Mouse (Mus musculus): Measurements from ENCODE around the gene Aars2.
A peak's percentile ranks its signal among the peaks of the same experiment; 100 is the strongest.

Aars2 gene

DNA sequence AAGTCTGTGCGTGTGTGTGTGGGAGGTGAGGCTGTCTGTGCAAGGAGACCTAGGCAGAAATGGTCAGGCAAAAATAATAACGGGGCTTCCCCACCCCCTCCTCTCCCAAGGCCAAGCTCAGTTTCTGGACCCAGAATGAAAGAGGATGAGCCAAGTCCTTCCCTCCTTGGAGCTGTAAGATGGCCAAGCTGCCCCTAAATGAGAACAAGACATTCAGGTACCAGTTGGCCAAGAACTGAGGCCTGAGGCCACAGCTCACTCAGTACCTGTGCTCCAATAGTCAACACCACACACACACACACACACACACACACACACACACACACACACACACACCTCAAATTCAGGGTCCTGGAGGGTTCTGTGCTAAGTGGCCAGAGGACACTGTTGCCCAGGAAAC is 36.1 kb downstream of the Aars2 start:
- no peak for DNase-seq (ENCODE audit: low read depth, low spot score)

DNA sequence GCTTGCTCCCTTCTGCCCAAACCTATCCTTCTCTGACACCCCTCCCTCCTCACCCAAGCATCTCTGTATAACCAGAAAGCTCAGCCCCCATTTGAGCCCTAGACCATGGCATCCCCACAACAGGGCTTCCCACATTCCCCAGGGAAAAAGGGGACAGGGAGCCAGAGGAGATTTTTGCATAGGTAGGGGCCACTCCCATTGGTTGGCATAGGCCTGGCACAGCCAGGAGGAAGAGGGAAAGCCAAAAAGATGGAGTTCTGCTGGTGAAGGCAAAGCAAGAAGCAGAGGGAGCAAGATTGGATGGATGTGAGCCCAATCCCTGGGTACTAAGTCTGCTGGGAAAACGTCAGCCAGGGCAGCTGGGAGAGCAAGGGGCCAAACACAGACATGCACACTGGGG is 36.5 kb downstream of the Aars2 start:
- no peak for DNase-seq (ENCODE audit: low read depth, low spot score)

DNA sequence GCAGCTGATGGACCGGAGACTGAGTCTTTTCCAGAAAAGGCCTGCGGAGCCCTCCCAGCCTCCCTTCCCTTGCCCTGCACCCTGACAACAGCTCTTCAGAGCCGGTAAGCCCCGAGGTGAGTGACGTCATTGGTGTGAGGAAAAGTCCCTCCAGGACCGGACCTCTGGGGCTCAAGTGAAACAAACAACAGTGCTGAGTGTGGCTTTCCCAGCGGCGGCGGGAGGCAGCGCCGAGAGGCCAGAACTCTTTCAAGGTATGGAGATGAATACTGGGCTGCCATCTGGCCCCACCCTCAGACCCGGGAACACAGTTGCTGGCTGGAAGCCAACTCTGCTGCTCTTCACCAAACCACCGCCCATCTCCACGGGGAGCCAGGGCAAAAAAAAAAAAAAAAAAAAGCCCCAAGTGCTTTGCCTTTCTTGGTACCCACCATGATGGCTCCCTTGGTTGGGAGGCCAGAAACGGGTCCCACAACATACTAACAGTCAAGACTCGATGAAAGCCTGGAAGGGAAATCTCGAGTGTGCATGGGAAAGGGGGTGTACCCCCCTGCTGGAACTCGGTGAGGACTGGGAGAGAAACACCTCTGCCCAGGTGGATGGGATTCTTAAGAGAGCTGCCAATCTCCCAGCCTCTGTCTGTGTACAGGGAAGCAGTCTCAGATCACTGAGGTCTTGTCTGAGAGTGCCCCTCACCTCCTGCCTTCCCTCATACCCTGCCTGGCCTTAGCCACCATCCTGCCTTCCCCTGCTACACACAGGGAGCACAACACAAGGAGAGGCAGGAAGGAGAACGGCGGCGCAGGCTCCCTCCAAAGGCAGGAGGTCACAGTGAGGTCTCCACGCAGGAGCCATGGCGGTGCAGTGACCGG is 37.6 kb downstream of the Aars2 start:
- peak; percentile 66 for DNase-seq (ENCODE audit: low read depth, low spot score)

DNA sequence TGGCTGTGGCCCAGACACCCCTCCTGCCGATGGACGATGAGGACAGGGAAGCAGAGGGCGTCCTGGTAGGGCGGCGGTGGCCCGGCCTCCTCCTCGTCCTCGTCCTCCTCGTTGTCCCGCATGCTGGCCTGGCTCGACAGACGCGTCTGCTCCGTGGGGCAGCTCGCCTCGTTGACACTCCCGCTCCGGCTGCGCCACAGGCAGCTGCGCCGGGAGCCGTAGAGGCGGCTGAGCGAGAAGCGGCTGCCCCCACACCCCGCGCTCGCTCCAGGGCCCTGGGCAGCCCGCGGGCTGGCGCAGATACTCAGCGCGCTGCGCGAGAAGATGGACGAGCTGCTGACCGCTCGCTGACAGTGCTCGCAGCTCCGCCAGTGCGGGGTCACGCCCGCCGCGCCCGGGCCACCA is 38.2 kb downstream of the Aars2 start:
- no peak for DNase-seq (ENCODE audit: low read depth, low spot score)

DNA sequence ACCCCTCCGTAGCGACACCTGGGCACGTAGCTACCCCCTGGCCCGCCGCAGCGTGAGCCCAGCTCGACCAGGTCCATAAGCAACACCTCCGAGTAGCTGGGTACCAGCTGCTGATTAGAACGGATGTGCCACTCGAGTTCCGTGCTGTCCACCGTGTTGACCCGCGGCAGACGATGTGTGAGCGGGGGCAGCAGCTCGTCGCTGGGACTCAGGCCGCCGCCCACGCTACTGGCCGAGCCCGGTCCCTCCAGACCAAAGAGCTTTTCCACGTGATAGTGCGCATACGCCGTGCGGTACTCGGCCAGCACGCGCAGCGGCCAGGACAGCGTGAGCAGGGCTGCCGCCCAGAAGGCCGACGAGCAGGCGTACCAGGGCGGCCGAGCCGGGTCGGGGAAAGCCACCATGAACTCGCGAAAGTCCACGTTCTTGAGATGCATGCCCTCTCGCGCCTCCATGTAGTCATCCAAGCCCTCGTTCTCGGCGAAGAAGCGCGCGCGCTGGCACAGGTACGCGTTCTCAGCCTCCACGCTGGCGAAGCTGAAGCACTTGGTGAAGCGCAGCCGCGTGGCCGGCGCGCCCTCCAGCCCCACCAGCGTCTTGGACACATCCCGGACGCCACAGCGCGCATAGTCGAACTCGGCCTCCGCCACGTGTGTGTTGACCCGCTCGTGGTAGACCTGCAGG is 38.8 kb downstream of the Aars2 start:
- no peak for DNase-seq (ENCODE audit: low read depth, low spot score)

DNA sequence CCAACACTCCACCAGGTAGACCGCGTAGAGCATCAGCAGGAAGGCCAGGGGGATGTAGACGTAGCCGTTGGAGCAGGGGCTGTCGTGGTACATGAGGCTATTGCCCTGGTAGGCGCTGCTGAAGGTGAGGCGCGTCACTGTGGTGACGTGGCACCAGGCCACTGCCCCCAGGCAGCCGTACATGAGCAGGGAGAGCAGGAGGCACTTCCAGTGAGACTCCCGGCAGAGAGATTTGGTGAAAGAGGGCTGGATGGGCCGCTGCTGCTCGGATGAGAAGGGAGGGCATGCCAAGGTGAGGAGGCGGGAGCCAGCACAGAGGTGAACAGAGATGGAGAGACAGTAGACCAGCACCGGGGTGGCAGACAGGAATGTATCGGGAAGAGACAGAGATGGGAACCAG is 40.3 kb downstream of the Aars2 start:
- DNase-seq (ENCODE audit: low read depth, low spot score): peak; percentile 74

DNA sequence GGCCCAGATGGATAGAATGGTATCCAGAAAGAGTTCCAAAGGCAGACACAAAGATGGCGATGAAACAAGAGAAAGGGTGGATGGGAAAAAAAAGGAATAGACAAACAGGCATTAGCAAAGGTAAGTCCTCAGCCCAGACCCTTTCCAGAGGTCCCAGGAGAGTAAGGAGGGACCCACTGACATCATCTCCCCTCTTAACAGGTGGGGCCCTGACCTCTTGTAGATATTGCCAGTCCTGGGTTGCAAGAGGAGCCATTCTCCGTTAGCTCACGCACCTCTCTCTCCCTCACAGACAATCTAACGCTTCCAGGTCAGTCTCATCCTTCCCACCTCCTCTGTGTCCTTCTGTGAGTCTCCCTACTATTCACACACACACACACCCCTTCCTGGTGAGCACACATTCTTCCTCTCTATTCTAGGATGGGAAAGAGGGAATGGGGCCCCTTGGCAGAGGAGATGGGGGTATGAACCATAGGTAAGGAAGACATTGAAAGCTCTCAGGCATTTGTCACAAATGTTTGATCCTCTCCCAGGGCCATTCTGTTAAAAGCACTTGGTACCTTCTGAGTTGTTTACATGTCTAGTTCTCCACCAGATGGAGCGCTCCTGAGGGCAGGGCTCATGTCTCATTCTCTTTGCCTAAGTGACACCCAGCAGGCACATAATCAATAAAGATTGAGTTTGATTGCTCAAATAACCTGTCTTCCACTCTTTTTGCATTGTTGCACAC is 41.0 kb downstream of the Aars2 start:
- DNase-seq (ENCODE audit: low read depth, low spot score): peak; percentile 85

DNA sequence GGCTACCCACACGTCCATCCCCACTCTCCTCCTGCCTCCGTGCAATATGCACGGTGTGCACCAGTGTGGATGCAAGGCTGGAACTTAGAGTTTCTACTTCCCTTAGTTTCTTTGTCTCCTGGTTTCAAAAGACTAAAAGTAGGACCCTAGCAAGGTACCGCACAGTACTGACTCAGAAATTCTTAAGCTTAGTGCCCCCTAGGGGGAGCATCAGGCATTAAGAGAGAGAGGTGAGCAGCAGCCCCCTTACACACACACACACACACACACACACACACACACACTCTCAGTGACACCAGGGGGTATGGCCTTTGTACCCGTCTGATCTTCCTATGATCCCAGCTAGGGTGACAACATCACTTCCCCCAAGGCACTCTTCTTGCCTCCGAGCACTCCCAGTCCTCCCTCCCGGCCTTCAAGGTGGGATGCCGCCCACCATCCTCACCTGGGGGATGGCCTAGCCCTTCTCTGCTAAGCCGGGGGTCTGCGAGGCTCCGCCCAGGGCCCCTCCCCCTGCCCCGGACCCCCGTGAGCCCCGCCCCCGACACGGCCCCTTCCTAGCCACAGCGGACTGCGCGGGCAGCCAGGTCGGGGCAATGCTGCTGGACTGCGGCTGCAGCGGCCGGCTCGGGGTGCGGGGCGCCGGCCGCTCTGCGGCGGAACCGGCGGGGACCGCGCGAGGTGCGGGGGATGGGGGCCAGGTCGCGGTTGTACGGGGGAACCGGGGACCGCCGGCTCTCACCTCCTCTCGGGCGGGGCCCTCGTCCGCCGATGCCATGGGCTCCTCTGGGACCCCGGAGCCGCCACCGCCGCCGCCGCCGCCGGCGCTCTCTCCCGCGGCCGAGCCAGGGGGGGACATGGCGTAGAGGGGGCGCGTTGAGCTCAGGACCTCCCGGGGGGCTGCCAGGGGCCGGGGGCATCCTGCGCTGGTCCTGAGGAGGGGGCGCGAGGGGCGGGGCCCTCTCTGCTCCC is 42.2 kb downstream of the Aars2 start:
- peak; percentile 93 for DNase-seq (ENCODE audit: low read depth, low spot score)

DNA sequence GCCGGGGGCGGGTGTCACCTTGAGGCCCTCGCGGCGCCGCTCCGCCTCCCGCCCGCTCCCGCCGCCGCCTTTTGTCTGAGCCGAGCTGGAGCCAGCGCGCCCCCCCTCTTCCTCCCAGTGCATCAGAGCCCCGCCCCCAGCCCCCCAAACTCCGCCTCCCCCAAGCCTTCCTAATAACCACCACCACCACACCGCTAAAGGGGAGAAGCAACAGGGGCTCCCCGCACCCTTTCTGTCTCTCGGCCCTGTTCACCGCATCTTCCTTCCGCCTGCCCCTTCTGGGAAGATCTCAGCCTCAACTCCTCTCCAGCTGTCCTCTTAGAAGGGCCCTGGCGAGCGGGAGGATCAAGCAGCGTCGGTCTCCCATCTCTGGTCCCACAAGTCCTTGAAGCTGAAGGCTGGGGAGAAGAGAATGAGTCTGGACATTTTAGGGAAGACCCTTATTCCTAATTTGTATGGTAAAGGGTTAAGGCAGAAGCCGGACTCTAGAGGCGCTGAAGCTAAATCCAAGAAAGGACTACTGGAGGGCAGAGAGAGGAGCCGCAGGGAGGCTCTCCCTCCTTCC is 43.1 kb downstream of the Aars2 start, which contains the start of gene Tmem151b:
Tmem151b (minus strand) TSS at position 61 of the 565 bp plus-strand sequence.
- peak; percentile 88 for DNase-seq (ENCODE audit: low read depth, low spot score)

DNA sequence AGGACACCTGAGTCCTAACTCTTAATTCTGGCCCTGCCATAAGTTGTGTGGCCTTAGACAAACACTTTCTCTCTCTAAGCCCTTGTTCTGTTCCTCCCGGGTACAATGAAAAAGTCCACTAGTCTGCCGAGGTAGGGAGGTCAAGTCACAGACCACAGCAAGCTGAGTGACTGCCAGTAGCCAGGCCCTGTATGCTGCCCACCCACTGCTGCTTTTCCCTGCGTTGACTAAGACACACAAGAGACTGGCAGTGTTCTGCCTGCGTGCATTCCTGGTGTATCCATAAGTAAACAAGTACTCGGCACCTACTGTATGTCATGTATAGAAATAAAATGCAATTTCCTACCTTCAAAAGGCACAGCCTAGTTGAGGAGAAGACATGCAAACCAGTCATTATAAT is 43.6 kb downstream of the Aars2 start:
- DNase-seq (ENCODE audit: low read depth, low spot score): peak; percentile 33

DNA sequence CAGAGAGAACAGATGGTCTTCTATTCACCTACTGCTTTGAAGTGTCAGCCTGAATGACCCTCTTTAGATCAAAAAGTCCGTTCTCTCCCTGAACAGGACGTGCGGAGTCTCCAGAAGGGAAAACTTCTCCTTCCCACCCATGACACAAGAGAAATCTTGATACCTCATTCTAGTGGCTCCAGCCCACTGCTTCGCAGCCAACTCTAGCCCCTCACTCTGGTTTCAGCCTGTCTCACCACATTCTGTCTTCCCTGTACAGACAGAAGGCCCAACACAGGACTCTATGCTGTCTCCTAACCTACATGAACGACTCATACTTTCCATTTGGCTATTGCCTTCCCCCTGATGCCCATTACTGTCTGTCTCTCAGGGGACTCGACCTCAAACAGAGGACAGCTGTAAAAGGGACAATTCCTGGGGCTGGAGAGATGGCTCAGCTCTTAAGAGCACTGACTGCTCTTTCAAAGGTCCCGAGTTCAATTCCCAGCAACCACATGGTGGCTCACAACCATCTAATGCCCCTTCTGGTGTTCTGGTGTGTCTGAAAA is 44.7 kb downstream of the Aars2 start:
- no peak for DNase-seq (ENCODE audit: low read depth, low spot score)

DNA sequence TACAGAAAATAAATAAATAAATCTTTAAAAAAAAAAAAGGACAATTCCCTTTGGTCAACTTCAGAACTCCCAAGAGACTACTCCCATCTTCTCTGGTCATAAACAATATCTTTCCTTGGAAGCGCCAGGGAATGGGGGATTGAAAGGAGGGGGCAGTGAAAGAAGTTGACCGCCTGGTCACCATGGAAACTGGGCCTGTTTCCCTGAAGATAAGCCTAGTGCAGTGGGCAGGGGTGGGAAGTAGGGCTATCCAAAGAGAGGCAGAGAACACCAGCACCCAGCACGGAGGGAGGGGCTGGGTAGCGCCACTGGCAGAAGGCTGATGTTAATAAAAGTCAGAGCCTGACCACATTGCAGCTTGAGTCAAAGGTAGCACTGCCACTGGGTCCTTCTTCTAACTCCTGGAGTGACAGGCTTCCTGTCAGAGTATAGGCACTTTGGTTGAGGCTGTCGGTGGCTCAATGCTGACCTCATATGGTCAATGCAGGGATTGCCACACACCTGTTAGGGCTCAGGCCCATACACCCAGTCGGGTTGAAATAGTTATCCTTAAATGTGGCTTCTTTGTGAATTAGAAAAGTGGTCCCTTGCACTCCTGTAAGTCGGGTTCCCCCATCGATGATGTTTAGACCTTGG is 45.3 kb downstream of the Aars2 start:
- peak; percentile 89 for DNase-seq (ENCODE audit: low read depth, low spot score)

DNA sequence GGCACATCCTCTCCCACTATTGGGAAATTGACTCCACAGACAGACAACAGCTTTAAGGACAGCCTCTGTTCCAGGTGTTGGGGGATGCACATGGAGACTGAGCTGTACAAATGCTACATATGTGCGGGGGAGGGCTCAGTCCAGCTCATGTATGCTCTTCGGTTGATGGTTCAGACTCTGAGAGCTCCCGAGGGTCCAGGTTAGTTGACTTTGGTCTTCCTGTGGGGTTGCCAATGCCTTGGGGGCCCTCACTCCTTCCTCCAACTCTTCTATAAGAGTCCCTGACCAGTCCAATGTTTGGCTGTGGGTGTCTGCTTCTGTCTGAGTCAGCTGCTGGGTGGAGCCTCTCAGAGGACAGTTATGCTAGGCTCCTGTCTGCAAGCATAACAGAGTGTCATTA is 46.4 kb downstream of the Aars2 start:
- no peak for DNase-seq (ENCODE audit: low read depth, low spot score)

DNA sequence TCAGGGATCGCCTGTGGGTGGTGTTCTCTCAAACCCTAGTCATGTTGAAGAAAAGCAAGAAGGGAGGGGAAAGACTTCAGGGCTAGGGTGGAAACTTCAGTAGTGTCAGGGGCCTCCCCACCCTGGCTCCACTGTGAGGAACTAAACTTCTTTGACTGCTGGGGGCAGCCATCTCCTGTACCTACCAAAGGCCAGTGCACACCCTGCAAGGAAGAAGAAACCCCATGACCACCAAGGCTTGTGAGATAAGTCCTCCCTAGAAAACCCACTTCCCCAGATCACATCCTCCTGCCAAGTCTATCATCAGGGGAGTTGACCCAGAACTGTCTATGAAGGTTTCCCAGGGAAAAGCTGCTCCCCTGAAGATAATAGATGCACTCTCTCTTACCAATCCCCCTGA is 47.8 kb downstream of the Aars2 start:
- no peak for DNase-seq (ENCODE audit: low read depth, low spot score)

DNA sequence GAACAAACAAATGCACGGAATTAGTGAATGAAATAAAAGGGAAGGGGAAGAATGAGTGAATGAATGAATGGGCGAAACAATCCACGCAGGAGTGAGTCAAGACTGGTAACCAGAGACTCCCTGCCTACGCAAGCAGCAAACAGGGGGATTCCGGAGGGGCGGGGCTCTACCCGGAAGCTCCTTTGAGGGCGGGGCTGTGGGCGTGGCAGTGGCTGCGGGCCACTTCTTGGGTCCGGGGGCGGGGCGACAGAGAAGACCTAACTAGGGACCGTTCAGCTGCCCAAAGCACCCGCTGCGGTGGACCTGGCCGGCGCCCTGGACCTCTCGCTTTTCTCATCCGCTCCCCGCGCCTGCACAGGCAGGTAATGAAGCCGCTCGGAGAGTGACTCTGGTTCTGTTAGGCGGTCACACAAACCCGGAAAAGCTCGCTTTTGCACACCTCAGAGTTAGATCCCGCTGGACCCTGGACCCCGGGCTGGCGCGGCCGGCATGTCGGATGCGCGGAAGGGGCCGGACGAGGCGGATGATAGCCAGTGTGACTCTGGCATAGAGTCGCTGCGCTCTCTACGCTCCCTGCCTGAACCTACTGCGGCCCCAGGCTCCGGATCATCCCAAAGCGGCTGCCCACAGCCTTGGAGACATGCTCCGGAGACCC is 48.9 kb downstream of the Aars2 start, which contains the start of gene Nfkbie:
Nfkbie (plus strand) TSS at position 252 of the 655 bp plus-strand sequence.
- DNase-seq (ENCODE audit: low read depth, low spot score): peak; percentile 94

DNA sequence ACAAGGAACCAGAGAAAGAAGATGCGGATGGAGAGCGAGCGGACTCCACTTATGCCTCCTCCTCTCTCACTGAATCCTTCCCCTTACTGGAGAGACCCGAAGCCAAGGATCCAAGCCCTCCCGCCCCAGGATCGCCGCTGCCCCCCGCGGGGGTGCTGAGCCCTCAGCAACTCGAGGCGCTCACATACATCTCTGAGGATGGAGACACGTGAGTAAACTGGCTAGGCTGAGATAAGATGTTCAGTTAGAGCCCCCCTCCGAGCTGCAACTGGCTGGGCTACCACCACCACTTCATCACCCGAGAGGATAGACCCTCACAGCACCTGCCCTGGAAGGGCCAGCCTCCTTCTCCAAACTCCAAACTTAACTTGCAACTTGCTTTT is 49.5 kb downstream of the Aars2 start:
- DNase-seq (ENCODE audit: low read depth, low spot score): no peak

DNA sequence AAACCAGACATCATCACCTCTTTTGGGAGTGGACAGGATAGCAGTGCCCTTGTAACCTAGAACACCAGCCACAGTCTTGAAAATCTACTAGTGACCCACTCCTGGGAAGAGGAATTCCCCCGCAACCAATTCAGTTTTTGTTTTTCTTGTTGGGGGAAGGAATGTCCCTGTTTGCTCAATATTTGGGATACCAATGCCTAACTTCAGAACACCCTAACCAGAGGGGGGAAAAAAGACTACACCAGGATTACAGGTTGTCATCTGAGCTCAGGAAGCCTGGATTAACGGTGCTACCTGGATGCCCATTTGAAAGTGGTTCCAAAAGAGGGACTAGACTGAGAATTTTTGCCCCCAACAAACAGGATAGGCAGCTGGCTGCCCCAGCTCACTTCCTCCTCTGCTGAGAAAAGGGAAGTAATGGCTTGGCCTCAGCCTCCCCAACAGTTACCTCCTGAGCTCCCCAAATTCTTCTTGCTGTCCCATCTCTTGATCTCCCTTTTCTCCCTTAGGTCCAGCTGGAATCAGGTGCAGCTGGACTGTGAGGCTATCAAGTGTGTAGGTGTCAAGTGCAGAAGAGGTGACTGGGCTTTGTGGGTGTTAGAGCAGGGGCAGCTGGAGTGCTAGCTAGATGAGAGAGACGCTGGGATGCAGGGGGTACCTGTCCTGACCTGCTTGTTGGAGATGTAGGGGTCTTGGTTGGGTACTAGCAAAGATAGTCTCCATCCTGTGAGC is 50.0 kb downstream of the Aars2 start:
- DNase-seq (ENCODE audit: low read depth, low spot score): no peak

DNA sequence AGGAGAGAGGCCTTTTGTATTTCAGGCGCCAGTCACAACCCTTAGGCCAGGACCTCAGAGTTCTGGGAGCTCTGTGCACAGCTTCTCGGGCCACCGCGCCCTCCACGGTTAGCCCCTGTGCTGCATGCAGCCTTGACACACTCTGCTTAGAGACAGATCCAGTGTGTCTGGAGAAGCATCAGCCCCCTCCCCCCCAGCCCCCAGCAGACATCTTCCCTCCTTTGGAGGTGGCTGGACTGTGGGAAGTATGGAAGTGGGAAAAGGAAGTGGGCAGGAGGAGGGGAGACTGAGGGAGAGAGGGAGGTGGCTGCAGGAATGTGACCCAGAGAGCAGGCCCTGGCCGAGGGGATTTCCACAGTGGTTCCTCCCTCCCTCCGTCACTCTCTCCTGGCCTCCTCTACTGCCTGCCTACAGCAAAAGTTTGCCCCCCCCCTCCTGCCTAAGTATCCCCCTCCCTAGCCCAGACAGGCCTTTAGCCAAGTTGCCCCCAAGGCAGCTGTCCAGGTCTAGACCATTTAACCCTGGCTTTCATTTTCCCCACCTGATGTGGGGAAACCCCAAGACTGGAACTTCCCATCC is 50.7 kb downstream of the Aars2 start:
- no peak for DNase-seq (ENCODE audit: low read depth, low spot score)
